Mouse (Mus musculus): Measurements from ENCODE around the gene Mfsd4a. TPM values are rescaled to one million over a fixed set of nuclear protein-coding genes. Genes with fewer than 3 reads are reported as not detected.
A peak's percentile ranks its signal among the peaks of the same experiment; 100 is the strongest.

Gene Mfsd4a
- total RNA-seq, 1 experiment from 2014 or later = 5.5 TPM

DNA sequence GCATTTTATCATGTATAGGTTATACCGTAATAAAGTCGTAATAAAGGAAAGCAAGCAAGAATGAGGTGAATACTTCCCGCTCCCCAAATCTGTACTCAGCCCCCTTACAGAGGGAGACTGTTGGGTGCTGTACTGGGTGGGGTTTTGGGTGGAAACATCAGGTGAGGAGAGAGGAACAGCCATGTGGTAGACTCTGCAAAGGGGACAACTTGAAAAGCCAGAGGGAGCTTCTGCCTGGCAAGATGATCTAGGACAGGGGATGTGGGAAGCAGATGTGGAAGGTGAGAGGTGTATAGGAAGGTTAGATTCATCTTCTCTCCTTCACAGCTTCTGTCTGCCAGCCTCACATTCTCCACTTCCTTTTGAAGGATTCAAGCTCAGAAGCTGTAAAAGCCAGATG, 2.8 kb upstream of the Mfsd4a start:
- ATAC-seq (replicated peaks; ENCODE audit: low read depth, poor library complexity, severe bottlenecking) = no peak

- ATAC-seq (replicated peaks; ENCODE audit: low read depth, poor library complexity, severe bottlenecking) = no peak
Measured at GRCm38 (mm10) chr1:132069436-132069835, 1.6 kb upstream of the Mfsd4a start.

GRCm38 (mm10) chr1:132065475-132066172, 2.2 kb downstream of the Mfsd4a start:
- ATAC-seq (replicated peaks; ENCODE audit: low read depth, poor library complexity, severe bottlenecking) = 0 out of 2 replicates have a peak, but pooled peaks have one; percentile 9

- no peak for ATAC-seq (replicated peaks; ENCODE audit: low read depth, poor library complexity, severe bottlenecking)
Measured at GRCm38 (mm10) chr1:132065001-132065400, 2.9 kb downstream of the Mfsd4a start.

GRCm38 (mm10) chr1:132063096-132063495, 4.8 kb downstream of the Mfsd4a start:
- ATAC-seq (replicated peaks; ENCODE audit: low read depth, poor library complexity, severe bottlenecking) = no peak

- no peak for ATAC-seq (replicated peaks; ENCODE audit: low read depth, poor library complexity, severe bottlenecking)
Measured at GRCm38 (mm10) chr1:132061750-132062541, 5.9 kb downstream of the Mfsd4a start.

GRCm38 (mm10) chr1:132060036-132060769, 7.7 kb downstream of the Mfsd4a start:
- ATAC-seq (replicated peaks; ENCODE audit: low read depth, poor library complexity, severe bottlenecking) = 0 out of 2 replicates have a peak, but pooled peaks have one; percentile 47

GRCm38 (mm10) chr1:132058558-132058957, 9.3 kb downstream of the Mfsd4a start:
- no peak for ATAC-seq (replicated peaks; ENCODE audit: low read depth, poor library complexity, severe bottlenecking)

DNA sequence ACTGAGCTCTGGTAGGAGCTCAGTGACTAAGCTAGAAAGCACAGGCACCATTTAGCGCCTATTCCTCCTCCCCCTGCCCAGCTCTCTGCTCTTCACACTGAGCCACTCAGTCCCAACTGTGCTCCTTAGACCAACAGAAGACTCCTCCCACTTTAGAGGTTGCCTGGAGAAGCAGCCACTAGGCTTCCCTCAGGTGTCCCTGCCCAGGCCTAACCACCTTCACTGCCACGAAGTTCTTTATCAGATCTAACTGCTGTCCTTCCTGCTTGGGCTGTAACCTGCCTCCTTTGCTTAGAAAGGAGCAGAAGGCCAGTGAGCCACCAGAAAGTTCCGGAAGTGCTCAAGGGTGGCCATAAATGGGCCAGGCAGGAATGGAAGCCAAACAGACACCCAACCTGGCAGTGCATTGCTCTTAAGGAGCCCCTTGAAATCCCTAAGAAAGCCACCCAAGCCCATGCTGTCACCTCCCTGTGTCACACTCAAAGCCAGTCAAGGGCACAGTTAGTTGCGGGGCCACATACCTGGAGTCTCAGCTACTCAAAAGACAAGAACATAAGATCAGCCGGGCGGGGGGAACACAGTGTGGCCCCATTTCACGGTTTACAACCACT, 12.7 kb downstream of the Mfsd4a start:
- no peak; the same call in 1 of the 2 replicates for ATAC-seq (replicated peaks; ENCODE audit: low read depth, poor library complexity, severe bottlenecking)

- peak; percentile 89 for ATAC-seq (replicated peaks; ENCODE audit: low read depth, poor library complexity, severe bottlenecking)
Measured at GRCm38 (mm10) chr1:132054387-132054786, 13.5 kb downstream of the Mfsd4a start.

DNA sequence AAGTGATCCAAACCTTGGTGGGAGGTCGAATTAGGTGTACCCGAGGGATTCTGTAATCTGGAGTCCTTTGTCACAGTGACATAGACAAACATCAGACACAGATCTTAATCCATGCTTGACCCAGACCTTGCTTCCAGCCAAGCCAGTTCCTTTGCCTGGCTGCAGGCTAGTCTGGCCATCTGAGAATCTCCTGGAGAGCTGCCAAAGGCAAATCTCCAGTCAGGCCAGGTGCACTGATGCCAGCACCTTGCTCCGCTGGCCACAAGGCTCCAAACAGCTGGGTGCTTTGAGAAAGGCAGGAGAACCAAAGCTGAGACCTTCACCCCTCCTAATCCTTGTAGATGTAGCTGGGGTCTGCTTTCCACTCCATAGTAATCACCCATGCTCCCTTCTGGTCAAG, 16.1 kb downstream of the Mfsd4a start:
- no peak for ATAC-seq (replicated peaks; ENCODE audit: low read depth, poor library complexity, severe bottlenecking)

GRCm38 (mm10) chr1:132046143-132046735, 21.6 kb downstream of the Mfsd4a start:
- peak; percentile 86 for ATAC-seq (replicated peaks; ENCODE audit: low read depth, poor library complexity, severe bottlenecking)

- ATAC-seq (replicated peaks; ENCODE audit: low read depth, poor library complexity, severe bottlenecking) = no peak
Measured at GRCm38 (mm10) chr1:132043759-132044158, 24.1 kb downstream of the Mfsd4a start.

- no peak for ATAC-seq (replicated peaks; ENCODE audit: low read depth, poor library complexity, severe bottlenecking)
Measured at GRCm38 (mm10) chr1:132040201-132040621, 27.7 kb downstream of the Mfsd4a start.

DNA sequence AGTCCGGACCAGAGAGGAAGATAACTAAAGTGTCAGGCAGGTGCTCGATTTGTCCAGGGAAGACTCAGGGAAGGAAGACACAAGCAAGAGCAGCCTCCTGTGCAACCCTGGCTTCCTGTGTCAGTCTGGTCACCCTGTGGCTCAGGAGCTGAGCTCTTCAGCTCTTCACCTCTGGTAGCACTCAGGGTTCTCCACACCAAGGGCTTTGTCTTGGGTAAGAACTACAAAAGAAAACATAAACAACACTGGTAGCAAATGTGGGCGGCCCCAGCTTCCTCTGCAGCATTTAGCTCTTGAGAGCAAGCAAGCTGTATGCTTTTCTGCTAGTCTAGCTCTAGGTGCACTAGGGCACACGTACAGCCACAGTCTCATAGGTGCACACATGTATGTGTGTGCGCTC, 29.1 kb downstream of the Mfsd4a start:
- no peak for ATAC-seq (replicated peaks; ENCODE audit: low read depth, poor library complexity, severe bottlenecking)

- no peak for ATAC-seq (replicated peaks; ENCODE audit: low read depth, poor library complexity, severe bottlenecking)
Measured at GRCm38 (mm10) chr1:132037746-132038145, 30.1 kb downstream of the Mfsd4a start.

GRCm38 (mm10) chr1:132032172-132032571, 35.7 kb downstream of the Mfsd4a start:
- ATAC-seq (replicated peaks; ENCODE audit: low read depth, poor library complexity, severe bottlenecking) = no peak

DNA sequence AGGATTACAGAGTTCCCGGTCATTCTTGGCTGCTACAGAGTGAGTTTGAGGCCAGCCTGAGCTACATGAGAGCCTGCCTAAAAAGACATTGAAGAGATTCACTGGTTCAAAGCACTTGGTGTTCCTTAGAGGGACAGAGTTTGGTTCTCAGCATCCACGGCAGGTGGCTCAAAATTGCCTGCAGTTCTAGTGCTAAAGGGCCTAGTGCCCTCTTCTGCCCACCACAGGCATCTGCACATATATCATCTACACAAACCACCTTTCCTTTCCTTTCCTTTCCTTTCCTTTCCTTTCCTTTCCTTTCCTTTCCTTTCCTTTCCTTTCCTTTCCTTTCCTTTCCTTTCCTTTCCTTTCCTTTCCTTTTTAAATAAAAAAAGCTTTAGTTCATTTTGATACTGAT, 37.3 kb downstream of the Mfsd4a start:
- 0 out of 2 replicates have a peak, but pooled peaks have one; percentile 46 for ATAC-seq (replicated peaks; ENCODE audit: low read depth, poor library complexity, severe bottlenecking)

- no peak for ATAC-seq (replicated peaks; ENCODE audit: low read depth, poor library complexity, severe bottlenecking)
Measured at GRCm38 (mm10) chr1:132028413-132028812, 39.4 kb downstream of the Mfsd4a start.

DNA sequence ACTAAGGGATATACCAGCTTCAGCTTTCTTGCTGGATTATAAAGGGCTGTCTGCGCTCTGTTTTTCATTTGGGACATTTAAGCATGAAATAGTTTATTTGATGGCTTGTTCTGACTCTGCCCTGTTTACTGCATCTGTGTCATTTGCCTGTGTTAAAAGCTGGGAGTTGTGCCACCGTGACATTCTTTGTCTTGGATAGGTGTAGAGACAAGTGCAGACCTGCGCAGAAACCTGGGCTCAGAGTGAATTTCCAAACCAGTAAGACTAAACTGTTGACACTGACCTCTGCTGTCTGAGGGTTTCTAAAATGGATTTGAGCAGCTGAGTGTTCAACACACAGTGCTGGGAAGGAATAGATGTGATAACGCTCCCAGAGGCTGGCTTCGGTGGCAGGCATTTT, 39.9 kb downstream of the Mfsd4a start:
- ATAC-seq (replicated peaks; ENCODE audit: low read depth, poor library complexity, severe bottlenecking) = no peak

Measured in common myeloid progenitor, adult 5-6 weeks (primary cell).